Mouse (Mus musculus): ENCODE results near the gene Nrn1l.

DNA sequence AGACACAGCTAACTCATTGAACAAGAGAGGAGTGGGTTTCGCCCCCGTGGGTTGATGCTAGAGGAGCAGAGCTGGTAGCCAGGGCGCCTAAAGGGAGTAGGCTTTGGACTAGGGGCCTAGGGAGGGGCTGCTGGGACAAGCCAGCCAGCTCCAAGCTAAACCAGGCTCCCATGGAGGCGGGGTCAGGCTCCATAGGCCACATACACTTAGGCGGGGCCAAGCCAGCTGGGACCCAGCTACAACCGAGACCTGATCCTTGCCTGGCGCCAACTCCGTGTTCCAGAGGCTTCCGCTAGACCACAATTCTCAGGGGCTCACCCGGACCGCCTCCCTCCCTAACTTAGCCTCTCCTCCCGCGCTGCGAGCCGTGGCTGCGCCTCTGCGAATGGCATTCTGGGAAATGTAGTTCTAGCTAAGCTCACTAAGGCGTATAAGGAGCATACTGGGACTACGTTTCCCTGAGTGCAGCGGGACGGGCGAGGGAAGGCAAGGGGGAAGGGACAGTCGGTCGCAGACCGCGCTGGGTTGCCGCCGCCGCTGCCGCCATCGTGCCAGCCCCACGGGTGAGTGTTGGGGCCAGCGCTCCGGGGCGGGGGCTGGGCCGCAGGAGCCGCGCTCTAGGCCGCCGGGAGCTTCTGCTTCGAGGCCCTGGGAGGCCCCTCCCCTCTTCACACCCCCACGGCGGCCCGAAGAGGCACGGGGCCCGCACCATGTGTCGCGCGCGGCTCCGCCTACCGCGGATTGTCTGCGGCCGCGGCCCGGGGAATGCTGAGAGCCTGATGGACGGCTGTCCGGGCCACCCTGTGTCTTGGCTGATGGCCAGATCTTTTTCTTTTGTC lies 33.0 kb upstream of the Nrn1l start, which contains the start of gene Nutf2:
- TF ChIP-seq CTCF (IDR thresholded peaks at IDR 0.05; ENCODE audit: low read depth, low read length) (no peak), POLR2A (IDR thresholded peaks at IDR 0.05; ENCODE audit: borderline replicate concordance, low read depth, low read length) (no peak)
